Mouse (Mus musculus) embryo, embryonic 11.5 days (tissue): ENCODE measurements around the gene Myo3b.
"Not testable (repeated sequence)": the region's sequence is repeated elsewhere in the genome, so short reads cannot be mapped to it uniquely, and the experiment has no call there.

Experiments used
- DNase-seq: peaks from one replicate; pipeline ENCODE4 v3.0.0-alpha.2; 2012; ENCODE audit warnings: low read depth, low spot score

The Myo3b gene

GRCm38 (mm10) chr2:70038752-70039151, at the start of gene Myo3b:
Gene Myo3b, plus strand, starts transcription at chr2:70039126.
- no peak for DNase-seq

DNA sequence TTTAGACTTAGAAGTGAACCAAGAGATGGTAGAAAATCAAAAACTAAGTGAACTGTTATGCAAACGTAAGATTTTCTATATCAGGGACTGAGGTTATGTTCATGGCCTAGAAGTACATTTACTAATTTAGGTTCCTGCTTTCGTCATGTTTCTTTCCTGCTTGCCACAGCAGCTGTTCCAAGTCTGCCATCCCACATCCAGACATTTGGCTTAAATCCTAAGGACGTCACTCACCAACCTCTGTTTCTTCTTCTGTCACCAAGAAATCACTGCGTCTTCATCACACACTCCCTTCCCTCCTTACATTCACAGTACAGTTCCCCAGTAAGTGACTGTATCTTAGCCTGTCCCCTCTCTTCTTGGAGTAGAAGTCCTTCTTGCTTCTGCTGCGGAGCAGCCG, 49.7 kb upstream of the Myo3b start:
- DNase-seq: no peak

DNA sequence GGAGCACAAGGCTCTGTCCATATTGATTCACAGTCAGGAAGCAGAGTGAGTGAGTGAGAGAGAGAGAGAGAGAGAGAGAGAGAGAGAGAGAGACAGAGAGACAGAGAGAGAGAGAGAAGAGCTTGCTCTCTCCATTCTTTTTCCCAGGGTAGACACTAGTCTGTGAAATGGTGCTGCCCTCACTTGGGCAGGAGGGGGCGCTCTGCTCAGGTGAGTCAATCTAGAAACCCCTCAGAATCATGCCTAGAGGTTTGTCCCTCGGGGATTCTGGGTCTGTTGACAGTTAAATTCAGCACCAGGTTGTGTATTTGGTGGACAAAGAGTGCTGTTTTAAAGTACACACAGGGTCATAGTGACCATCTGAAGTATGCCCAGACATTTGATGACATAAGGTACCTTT, 48.3 kb upstream of the Myo3b start:
- no peak for DNase-seq

DNA sequence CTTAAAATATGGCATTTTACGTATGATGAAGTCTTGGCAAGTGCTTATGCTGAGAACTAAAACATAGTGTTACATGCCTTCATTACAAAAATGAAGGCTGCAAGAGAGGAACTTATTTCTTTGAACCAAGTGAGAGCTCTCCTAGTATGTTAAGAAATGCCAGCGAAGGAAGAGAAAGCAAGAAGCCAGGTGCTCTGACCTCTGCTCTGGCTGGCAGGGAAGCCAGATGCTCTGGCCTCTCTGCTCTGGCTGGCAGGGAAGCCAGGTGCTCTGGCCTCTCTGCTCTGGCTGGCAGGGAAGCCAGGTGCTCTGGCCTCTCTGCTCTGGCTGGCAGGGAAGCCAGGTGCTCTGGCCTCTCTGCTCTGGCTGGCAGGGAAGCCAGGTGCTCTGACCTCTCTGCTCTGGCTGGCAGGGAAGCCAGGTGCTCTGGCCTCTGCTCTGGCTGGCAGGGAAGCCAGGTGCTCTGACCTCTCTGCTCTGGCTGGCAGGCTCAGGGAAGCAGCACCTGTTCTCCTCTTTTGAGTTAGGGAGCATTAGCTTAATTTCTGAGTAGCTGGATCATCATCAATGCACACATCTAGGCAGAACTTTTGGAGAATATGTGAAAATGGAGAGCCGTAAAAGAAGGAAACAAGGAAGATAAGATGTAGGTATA, 44.7 kb upstream of the Myo3b start:
- not testable (repeated sequence) for DNase-seq

GRCm38 (mm10) chr2:69994779-69995178, 44.1 kb upstream of the Myo3b start:
- no peak for DNase-seq

GRCm38 (mm10) chr2:69999097-69999770, 39.7 kb upstream of the Myo3b start:
- no peak for DNase-seq

GRCm38 (mm10) chr2:70000316-70000715, 38.6 kb upstream of the Myo3b start:
- no peak for DNase-seq

DNA sequence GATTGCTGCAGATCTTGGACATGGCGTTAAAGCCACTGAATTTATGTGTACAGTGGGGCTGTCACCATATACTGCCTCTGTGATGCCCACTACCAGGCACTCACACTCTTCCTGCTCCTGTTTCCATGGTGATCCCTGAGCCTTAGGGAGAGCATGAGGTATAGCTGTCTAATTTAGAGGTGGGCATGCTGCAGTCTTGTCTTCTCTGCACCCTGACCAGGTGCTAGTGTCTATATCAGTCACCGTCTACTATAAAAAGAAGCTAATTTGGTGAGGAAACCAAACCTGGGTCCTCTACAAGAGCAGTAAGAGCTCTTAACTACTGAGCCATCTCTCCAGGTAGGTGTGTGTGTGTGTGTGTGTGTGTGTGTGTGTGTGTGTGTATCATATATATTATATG, 32.4 kb upstream of the Myo3b start:
- DNase-seq: no peak

- no peak for DNase-seq
Observed at GRCm38 (mm10) chr2:70012941-70013340, 26.0 kb upstream of the Myo3b start.

- no peak for DNase-seq
Observed at GRCm38 (mm10) chr2:70018236-70018635, 20.7 kb upstream of the Myo3b start.

- DNase-seq: no peak
Observed at GRCm38 (mm10) chr2:70024454-70024853, 14.5 kb upstream of the Myo3b start.

DNA sequence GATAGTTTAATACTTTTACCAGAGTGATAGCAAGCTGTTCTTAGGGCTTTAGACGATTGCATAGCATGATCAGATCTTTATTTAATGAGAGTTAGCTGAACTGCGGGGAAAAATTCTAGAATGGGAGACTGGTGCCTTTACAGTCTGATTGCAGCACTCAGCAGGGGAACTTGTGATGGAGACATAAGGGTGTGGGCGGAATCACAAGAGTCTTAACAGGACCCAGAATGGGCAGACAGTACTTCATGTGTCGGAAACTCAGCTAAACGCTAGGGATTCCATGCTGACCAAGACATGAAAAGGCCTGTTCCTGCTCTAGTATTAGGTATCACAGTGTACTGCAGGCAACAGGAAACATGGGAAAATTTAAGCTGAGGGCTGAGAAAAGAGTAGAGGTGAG, 13.2 kb upstream of the Myo3b start:
- no peak for DNase-seq

DNA sequence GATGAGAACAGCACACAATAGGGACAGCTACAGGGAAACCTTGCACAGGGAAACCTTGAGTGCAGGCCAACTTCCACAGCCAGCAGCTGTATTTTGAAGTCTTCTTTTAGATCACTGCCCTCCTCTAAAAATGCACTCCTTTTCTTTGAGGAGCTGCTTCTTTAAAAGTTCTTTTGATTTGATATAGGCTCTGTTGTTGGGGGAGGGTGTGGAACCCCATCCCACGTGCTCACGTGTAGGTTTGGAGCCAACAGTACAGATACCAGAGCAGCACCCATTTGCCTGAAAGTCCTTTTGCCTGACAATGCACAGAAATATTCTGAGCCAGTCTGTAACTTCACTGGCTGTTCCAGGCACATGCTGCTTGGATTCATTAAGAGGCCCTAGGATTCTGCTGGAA, 7.5 kb upstream of the Myo3b start:
- no peak for DNase-seq

DNA sequence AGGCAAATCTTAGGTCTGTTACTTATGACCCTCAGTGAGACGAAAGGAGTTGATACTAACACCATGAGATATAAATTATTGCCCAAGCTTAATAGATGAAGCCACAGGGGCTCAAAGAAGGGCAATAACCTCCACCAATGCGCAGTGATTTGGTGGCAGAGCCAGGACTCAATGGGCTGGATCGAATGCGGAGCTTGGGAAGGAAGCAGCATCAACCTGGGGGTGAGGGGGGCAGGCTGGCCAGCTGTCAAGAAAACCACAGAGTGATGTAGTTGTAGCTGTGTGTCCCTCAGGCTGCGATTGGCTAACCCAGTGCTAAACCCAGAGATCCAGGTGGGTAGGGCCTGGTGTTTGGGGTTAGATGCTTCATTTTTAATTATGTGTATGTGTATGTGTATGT, 4.0 kb upstream of the Myo3b start:
- DNase-seq: no peak

DNA sequence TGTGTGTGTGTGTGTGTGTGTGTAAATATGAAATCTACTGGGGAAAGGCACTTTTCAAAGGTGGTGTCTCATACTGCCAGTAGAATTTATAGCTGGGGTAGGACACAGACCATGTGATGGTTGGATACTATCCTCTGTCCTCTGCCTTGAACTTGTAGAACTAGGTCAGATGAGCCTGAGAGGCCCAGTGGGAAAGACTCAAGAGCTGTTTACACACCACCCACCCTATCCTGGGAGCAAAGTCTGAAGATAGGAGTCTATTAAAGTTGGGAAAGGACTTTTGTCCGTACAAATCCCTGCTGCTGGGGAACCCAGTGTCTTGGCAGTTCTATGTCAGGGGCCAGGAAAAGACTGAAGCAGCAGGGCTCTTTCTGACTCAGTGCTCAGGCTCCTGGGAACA, 3.6 kb upstream of the Myo3b start:
- DNase-seq: no peak

- no peak for DNase-seq
Observed at GRCm38 (mm10) chr2:70037221-70037620, 1.7 kb upstream of the Myo3b start.

- DNase-seq: no peak
Observed at GRCm38 (mm10) chr2:70044466-70044865, 5.5 kb downstream of the Myo3b start.

DNA sequence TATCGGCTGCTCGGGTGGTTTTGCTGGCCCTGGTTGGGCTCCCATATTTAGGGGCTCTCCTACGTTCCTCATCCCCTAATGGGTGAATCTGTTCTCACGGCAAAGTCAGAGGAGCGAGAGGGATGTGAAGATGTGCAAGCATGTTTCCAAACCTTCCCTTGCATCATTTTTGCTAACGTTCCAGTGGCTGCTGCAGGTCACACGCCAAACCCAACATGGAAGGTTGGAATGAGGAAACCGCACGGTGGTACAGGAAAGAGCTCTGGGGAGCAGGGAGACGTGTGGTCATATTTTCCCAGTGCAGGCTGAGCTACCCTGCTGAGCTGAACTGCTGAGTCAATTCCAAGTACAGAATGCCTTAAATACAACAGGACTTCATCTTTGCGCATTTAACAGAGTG, 8.9 kb downstream of the Myo3b start:
- no peak for DNase-seq

DNA sequence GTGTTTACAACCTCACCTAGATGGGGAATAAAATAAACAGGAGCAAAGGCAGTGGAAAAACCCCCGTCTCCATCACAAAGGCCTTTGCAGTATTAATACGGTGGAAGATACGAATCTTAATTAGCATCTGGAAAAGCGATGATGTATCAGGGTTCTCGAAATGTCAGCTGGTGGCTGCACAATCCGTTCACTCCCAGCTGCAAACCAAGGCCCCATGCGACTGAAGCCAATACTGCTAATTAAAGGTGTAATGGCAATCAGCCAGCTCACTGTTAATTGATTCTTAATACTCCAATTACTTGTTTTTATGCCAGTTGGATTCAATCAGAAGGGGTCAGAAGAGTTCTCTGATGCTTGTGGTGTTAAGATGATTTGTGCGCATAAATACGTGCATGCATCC, 14.9 kb downstream of the Myo3b start:
- DNase-seq: no peak

- DNase-seq: no peak
Observed at GRCm38 (mm10) chr2:70058201-70058600, 19.3 kb downstream of the Myo3b start.

- no peak for DNase-seq
Observed at GRCm38 (mm10) chr2:70060359-70061345, 21.7 kb downstream of the Myo3b start.

DNA sequence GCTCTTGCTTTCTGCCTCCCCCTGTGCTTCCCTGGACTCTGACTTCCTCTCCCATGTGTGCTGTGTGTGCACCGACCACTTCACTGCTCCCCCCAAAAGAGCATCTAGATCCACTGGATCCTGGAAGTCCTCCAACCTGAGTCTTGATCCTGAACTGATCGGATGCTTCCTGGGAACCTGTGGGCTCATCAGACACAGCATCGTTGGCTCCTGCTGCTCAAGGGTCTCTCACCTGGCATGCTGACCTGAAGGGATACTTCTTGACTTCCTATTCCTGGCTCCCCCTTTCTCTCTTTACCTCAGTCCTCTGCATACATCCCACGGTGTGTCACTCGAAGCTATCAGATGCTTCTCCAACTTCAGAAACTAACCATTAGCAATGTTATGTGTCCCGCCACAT, 26.2 kb downstream of the Myo3b start:
- no peak for DNase-seq
